In genomic region chr13:57042514-57042913, GRCm38 (mm10) we compare ENCODE assay signal across 16 mouse cellular contexts.
DNase-seq lines count a peak whose midpoint lies in the region; TF ChIP-seq lines count a peak whose summit lies in the region.
"Had no signal": no experiment of that assay in that cellular context is flagged by ENCODE, and none has a peak within 500 bp of the region (broad histone marks: within the 10 kb centered on the region; RNA-seq: fewer than 3 reads in every experiment).

No protein-coding gene starts in this region.

- H3K4me1 ChIP-seq in E14TG2a.4 (replicated peaks; ENCODE audit: low read depth, low read length): peaks cover 27% of the 10 kb centered on the region
- H3K4me1 ChIP-seq: heart, embryonic 13.5 days; midbrain, embryonic 15.5 days had no signal

- no peak overlapping the region for H3K4me3 ChIP-seq in layer of hippocampus, adult 2 months
- H3K4me3 ChIP-seq in E14TG2a.4 (replicated peaks; ENCODE audit: low read length): no peak overlapping the region
- H3K4me3 ChIP-seq: heart, embryonic 13.5 days; limb, embryonic 10.5 days; midbrain, embryonic 15.5 days had no signal

- no peaks in the 10 kb centered on the region for H3K9me3 ChIP-seq in E14TG2a.4 (ENCODE audit: low read length)
- H3K9me3 ChIP-seq: heart, embryonic 13.5 days; midbrain, embryonic 15.5 days had no signal

- no peak overlapping the region for H3K27ac ChIP-seq in layer of hippocampus, adult 2 months
- H3K27ac ChIP-seq: heart, embryonic 13.5 days; limb, embryonic 10.5 days; midbrain, embryonic 15.5 days had no signal

- H3K27me3 ChIP-seq in E14TG2a.4 (ENCODE audit: insufficient read depth, low read length): no peaks in the 10 kb centered on the region
- H3K27me3 ChIP-seq: heart, embryonic 13.5 days; midbrain, embryonic 15.5 days had no signal

- peak; percentile 60 for TF ChIP-seq CTCF in layer of hippocampus, adult 2 months (conservative IDR thresholded peaks at IDR 0.05)
- peak; percentile 55 for TF ChIP-seq CTCF in E14TG2a.4 (conservative IDR thresholded peaks at IDR 0.05; ENCODE audit: low read length)

- no peaks in the 10 kb centered on the region for H3K36me3 ChIP-seq in E14TG2a.4 (ENCODE audit: insufficient read depth, low read length)
- H3K36me3 ChIP-seq: heart, embryonic 13.5 days; limb, embryonic 10.5 days; midbrain, embryonic 15.5 days had no signal

- peak; percentile 27 for DNase-seq in embryo, embryonic 11 days
- no peak for DNase-seq in embryo, embryonic 9.5 days (ENCODE audit: extremely low spot score)
- no peak for DNase-seq in layer of hippocampus, adult 2 months (ENCODE audit: low spot score in 2 of 2)
- DNase-seq in layer of hippocampus, postnatal 25 days (ENCODE audit: extremely low spot score in 1 of 2, low spot score in 1 of 2): no peak
- peak; percentile 14 for DNase-seq in brain, adult 2 months (ENCODE audit: low read depth, low spot score)
- no peak for DNase-seq in urinary bladder, postnatal 25 days (ENCODE audit: low spot score)
- no peak for DNase-seq in cerebellum, adult 18-20 months
- DNase-seq: adrenal gland, postnatal 14 days; gastrocnemius, postnatal 25 days; heart, postnatal 4 days; lung, adult 18-20 months; thymus, postnatal 4 days had no signal

Comparison
In these comparisons a context has a peak if more than half of its experiments do, and no peak if none do; other contexts are left out.
1. DNase-seq: peak in embryo, embryonic 11 days (single experiment) and brain, adult 2 months (single experiment); none in embryo, embryonic 9.5 days (single experiment), layer of hippocampus, adult 2 months (0 of 2), layer of hippocampus, postnatal 25 days (0 of 2), urinary bladder, postnatal 25 days (single experiment) and cerebellum, adult 18-20 months (0 of 2).